Mouse (Mus musculus) embryo, embryonic 9.5 days (tissue): ENCODE data around the gene Gart.
A peak's percentile ranks its signal among the peaks of the same experiment; 100 is the strongest.

Experiments used
- DNase-seq: peaks from one replicate; pipeline ENCODE4 v3.0.0-alpha.2; 2017; ENCODE audit errors: extremely low spot score

The Gart gene

DNA sequence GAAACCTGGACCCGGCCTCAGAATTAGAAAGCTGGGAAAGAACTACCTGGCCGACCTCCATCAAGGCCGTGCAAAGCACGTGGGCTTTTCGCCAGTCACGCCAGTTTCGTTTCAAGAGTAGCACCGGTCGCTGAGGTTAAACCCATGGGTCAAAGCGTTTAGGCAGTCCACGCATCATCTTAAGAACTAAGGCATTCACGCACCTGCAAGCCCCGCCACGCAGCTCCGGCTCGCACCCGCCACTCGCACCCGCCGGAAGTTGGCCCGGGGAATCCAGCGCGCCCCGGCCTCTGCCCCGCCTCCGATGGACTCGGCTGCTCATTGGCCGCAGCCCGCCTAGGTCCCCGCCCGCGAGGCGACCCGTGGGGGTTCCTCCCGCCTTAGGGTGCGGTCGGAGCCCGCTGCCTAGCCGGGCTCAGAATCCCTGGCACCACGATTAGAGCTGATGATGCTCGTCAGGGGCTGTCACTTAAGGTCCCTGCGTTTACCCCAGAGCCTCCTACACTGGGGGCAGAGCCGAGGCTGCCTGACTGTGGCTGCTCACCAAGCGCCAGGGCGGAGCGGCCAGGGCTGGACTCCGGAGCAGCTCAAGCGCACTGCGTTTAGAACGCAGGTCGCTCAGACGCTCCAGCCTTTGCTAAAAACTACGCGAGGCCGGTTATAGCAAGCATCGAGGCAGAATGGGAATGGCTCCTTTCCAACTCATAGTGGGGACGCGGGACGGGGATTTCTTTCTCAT lies at the start of gene Gart:
Gart (minus strand) TSS at position 272 of the 739 bp plus-strand sequence.
- DNase-seq = peak; percentile 90

DNA sequence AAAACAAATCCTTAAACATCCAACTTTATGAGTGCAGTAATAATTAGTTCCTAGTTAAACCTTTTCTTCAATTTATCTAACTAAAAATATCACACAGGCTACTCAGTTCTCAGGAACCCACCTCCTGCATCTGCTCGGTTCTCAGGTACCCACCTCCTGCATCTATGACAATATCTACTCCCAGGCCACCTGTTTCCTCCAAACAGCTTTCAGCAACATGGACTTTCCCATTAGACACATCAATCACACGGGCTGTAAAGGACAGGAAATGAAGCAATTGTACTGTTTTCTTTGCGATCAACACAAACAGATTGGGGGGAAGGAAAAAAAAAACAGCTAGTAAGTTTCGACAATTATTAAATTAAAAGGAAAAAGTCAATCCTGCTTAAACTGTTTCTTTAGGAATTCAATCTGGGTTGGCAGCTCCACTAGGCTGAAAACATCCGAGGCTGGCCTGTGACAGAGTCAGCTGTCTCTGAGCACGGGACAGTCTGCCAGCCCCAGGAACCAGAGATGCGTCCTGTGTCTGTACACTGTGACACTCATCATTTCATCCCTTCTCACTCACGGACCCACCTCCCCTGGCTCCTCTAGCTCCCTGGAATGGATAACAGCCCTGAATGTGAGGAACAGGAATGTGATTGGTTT lies 48.5 kb upstream of the Gart start:
- no peak for DNase-seq

DNA sequence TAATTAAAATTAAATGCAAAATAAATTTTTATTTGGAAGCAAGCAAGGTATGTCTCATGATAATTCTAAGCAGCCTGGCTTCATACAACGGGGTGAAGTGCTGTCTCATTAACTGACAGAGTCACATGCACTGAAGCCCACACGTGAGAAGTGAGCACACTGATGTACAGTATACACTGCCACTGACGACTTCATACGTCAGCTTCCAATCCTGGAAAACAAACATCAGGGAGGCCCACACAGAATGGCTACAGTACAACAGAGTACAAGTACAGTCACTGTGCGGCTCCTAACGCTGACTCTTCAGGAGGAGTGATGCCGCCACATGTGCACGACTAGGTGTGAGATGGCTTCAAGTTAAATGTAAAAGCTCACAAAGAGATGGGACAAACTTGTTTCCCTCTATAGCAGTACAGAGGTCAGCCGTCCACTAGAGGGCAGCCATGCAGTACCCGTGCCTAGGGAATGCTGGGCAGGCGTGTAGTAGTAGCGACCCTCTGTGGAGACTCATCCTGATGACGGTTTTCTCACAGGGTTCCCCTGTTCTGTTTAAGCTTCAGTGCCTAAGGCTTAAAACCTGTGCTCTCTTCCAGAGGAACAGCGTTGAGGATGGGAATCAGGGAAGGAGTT lies 47.8 kb upstream of the Gart start:
- DNase-seq = peak; percentile 82

DNA sequence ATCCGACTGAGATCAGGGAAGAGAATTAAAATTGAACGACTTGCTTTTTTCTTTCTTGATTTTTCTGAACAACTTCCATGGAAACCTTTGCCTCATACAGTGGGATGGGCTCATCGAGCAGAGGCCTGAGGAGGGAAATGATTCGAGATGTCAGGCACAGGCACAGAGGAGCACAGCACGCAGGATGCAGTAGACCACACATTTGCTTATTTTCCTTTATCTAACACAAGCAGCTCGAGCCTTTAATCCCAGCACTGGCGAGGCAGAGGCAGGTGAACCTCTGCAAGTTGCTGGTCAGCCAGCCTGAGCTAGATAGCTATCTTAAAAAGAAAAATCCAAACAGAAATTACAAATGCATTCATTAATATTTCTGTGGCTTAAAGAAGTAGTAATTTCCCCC lies 43.0 kb upstream of the Gart start:
- DNase-seq = no peak

DNA sequence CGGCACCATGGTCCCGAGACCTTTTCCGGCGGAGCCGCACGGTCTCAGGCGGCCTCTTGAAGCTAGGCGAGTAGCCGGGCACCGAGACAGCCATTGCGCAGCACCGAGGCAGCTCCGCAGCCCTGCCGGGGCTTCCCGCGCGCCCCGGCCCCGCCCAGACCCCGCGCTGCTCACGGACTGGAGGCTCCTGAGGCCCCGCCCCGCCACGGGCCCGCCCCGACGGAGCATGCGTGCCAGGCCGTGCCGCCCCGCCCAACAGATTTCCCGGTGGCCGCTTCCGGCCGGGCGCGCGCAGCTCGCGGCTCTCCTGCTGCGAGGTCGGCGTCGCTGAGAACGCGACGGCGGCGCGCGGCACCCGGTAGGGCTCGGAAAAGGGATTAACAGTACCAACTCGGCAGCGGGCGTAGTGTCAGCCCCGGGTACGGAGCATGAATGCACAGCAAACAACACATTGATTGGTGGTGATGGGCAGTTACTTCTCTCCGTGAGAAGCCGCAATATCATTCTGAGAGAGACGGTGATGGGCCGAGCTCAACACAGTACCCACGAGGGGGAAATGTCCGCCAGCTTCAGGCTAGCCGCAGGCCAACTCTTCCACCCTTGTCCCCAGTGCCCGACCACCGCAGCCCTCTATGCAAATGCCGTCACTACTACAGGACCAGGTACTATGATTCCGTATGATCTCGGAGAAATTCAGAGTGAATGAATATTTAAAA lies 42.0 kb upstream of the Gart start, which contains the start of gene Donson:
Donson (minus strand) TSS at position 152 of the 716 bp plus-strand sequence.
- DNase-seq = peak; percentile 93

DNA sequence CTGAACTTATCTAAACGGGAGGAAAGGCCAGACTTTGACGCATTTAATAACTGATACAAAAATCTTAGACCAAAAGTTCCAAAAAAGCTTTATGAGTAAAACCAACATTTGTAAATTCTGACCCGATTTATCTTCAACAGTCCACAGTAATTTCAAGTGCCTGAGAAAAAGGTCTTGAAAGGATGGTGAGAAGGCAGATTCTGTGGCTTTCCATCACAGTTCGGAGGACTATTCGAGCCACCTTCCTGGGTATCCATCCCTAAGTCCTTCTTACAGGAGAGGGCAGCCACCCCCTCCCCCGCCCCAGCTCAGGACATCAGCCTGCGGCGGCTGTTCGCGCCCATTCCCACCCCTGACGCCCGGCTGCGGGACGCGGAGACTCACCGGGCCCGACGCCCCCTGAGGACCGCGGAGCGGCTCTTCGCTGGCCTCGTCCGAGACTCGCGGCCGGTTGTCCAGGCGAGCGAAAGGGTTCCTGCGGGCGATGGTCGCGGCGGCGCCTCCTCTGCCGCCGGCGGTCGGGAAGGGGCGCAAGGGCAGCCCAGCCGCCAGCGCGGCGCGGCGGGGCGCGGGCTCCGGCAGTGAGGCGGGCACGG lies 41.4 kb upstream of the Gart start:
- DNase-seq = no peak

DNA sequence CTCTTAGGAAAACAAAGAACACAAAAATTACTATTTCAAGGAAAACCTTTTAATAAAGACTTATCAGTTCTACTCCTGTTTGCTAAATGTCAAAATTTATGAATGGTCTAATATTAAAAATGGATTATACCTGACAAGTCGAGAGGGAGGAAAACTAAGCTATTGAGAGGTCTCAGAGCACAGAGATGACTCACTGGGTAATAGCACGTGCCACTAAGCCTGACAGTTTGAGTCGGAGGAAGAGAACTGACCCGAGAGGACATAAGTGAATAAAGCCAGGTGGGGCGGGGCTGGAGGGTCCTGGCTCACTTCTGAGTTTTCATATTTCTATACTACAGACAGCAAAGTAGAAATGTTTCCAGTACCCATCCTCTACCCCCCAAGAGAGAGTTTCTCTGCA lies 39.6 kb upstream of the Gart start:
- no peak for DNase-seq

DNA sequence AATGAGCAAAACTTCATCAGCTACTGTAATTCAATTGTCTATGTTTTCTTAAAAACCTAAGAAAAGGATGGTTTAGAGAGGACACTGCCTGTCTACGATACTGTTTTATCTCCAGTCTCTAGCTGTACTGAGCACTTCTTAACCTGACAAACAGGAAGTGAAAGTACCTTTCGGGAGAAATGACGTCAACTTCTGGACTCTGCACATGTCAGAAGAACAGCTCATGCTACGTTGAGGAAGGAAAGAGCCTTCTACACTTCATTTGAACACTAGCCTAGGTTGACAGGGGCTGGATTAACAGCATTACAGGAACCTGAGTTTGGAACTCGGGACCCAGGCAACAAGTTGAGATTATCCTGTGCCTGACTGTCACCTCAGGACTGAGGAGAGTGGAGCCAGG lies 38.8 kb upstream of the Gart start:
- no peak for DNase-seq

DNA sequence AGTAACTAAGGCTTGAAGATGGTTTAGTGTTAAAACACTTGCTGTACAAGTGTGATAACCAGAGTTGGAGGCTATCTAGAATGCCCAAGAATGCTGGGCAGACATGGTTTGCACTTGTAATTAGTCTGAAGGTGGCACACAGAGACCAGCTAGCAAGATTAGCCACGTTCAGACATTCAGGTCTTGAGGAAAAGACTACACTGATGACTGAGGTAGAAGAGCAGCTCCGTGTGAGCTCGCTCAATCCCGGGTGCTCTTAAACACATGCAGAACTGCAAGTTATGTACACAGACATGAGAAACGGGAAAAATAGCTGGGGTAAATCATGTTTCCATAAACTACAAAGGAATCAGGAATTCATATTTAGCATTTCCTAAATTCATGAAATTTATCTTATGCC lies 33.9 kb upstream of the Gart start:
- DNase-seq = no peak

DNA sequence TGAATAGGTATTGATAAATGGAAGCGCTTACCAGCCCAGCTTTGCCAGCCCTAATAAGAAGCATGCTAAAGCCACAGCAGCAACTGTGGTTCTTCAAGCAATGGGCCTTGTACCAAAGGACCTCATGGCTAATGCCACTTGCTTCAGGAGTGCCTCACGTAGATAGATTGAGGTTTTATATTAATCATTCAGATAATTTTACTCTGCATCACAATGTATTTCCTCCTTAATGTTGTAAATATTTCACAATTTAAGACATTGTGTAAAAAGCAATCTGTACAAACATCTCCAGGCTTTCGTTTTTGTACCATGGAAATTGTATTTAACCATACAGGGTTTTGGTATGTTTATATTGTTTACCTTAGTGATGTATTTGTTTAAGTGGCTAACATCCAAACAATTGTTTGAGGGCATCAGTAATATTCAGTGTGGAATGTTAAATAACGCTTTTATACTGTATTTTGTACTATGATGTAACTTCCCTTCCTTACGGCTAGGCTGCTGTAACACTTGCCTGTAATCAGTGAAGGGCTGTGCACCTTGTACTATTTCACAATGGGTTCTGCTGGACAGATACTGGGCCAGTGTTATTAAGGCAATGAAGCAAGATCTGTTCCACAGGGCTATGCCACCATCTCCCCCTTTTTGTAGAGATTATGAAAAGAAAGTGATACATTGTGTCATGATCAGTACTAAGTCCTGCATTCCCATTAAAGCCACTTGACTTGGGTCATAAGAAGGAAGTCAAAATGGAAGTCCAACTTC lies 31.6 kb upstream of the Gart start:
- DNase-seq = no peak

DNA sequence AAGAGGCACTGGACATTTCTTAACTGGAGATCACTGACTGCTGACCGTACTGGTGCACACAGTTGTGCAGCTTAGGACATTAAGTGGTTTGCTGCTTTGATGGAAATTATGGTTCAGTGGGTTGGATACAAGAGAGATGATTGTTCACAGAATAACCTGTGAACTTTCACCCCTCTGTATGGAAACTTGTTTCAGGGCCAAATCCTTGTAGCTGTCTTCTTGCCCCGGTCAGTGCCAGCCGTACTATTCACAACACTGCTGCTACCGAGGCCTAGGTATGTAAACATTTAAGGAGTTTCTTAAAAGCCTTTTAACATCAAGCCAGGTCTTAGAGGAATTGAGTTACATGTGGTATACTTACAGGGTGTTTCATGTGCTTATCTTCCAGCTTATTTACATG lies 27.7 kb upstream of the Gart start:
- DNase-seq = no peak

DNA sequence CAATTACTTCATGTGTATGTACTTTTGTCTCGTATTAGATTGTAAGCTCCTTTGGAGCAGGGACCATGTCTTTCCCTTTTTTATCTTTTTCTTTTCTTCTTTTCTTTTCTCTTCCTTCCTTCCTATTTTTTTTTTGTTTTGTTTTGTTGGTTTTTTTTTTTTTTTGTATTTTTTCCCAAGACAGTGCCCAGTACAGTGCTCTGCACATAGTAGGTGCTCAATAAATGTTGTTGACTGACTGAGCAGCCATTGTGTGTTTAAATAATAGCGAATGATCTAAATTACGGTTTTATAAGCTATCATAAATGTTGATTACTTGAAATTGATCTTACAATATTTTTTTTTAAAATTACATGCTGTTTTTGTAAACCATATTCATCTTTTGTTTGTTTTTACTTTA lies 17.0 kb upstream of the Gart start:
- no peak for DNase-seq

DNA sequence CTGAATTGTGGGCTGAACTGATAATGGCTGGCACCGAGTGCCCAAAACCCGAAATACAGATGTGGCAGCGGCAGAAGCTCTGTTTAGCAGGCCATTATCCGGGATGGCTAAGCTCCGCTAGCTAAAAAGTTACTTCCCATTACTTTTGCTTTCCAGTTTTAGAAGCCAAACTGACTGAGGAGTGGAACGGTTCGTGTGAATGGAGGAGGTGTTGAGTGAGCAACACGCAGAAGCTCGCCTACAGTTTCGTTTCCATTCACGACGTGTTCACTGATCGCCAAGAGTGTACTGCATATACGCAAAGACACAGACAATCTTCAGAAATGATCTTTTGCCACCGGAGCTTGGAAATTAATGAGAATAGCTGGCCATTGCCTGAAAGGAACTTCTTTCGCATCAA lies 15.6 kb upstream of the Gart start:
- no peak for DNase-seq

DNA sequence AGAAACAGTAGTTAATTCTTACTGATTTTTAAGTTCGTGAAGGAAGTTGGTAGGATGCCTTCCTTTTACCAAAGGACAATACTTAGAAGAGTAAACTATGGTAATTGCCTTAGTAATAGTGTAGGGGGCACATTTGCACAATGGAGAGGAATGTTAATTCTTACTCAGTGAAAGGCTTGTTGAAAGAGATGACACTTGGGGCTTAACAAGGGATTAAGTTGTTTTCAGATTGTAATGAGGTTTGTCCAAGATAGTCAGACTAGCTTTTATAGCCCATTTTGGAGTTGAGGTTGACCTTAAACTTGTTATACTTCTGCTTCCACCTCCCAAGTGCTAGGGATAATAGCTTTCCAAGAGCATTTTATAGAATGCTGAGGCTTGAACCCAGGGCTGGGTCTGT lies 14.6 kb upstream of the Gart start:
- DNase-seq = no peak

DNA sequence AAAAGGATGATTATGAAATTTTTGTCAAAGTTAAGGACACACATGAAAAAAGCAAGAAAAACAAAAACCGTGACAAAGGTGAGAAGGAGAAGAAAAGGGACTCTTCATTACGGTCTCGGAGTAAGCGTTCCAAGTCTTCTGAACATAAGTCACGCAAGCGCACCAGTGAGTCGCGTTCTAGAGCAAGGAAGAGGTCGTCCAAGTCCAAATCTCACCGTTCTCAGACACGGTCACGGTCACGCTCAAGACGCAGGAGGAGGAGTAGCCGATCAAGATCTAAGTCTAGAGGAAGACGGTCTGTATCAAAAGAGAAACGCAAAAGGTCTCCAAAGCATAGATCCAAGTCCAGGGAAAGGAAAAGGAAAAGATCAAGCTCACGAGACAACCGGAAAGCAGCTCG lies 13.0 kb upstream of the Gart start:
- no peak for DNase-seq

DNA sequence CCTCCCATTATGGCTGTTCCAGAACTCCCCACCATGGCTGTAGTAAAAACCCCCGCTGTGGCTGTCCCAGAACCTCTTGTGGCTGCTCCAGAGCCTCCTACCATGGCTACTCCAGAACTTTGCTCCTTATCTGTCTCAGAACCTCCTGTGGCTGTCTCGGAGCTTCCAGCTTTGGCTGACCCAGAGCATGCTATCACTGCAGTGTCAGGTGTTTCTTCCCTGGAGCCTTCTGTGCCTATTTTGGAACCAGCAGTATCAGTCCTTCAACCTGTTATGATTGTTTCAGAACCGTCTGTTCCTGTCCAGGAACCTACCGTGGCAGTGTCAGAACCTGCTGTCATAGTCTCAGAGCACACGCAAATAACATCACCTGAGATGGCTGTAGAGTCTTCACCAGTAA lies 11.7 kb upstream of the Gart start:
- DNase-seq = no peak

DNA sequence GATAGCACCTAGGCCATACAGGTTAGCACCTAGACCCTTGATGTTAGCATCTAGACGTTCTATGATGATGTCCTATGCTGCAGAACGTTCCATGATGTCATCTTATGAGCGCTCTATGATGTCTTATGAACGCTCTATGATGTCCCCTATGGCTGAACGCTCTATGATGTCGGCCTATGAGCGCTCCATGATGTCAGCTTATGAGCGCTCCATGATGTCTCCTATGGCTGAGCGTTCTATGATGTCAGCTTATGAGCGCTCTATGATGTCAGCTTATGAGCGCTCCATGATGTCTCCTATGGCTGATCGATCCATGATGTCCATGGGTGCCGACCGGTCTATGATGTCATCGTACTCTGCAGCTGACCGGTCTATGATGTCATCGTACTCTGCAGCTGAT lies 10.5 kb upstream of the Gart start:
- DNase-seq = no peak

DNA sequence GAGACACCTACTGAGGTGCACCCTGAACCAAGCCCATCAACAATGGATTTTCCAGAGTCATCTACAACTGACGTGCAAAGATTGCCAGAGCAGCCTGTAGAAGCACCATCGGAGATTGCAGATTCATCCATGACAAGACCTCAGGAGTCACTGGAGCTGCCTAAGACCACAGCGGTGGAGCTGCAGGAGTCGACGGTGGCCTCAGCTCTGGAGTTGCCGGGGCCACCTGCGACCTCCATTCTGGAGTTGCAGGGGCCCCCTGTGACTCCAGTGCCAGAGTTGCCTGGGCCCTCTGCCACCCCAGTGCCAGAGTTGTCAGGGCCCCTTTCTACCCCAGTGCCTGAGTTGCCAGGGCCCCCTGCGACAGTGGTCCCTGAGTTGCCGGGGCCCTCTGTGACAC lies 8.5 kb upstream of the Gart start:
- DNase-seq = no peak

DNA sequence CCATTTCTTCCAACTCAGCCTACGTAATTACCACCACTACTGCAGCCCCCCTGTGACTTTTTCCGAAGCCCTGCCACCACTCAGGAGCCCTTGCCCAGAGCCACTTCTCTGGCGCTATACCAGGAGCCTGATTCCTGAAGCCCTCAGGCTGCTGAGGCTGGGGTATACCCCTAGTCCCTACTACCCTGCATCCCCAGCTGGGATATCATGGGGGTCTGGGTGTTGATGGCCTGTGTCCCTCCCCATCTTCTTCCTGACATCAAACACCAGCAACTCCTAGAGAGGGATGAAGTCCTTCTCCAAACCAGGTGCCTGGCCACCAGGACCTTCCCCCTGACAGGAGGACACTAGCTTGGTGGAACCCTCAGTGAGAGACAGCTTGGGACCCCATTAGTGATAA lies 5.4 kb upstream of the Gart start:
- DNase-seq = no peak

DNA sequence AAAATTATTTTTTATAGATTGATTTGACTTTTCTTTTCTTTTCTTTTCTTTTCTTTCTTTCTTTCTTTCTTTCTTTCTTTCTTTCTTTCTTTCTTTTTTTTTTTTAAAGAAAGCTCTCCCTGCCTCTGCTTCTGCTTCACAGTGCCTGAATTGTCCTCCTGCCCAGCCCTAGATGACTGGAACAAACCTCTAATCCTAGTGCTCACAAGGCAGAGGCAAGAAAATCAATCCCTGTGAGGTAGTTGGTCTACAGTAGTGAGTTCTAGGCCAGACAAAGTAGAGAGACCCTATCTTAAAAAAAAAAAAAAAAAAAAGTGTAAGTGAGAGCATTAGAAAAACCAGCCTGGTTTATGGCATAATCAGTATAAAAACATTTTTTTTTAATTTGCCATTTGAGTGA lies 3.0 kb upstream of the Gart start:
- DNase-seq = no peak

DNA sequence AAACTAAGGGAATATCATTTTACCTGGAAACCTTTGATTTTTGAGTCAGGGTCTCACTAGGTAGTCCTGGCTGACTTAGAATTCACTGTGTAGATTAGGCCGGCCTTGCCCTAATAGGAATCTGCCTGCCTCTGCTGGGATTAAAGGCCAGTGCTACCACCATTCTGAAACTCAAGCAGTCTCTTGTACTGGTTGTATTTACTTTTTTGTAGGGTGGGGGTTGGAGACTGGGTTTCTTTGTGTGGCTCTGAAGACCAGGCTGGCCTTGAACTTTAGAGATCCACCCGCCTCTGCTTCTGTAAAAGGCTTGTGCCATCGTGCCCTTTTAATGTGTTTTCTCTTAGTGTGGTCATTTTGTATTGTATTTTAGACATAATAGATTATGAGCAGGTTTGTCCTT lies 2.5 kb upstream of the Gart start:
- DNase-seq = no peak

DNA sequence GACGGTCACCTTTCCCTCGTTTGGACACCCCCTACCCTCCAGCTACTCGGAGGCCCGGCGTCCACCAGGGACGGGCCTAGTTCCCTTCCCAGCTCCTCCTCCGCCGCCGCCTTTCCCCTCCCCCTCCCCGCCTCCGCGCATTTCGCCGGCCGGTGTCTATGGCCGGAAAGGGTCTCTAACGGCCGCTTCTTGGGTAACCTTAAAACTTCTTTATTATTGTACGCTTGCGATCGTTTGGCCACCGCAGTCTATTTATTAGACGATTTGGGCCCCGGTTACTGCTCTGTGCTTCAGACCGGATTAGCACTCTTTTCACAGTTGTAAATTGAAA lies 1.4 kb upstream of the Gart start:
- DNase-seq = peak; percentile 83
